Mouse (Mus musculus) midbrain, postnatal 0 days (tissue): ENCODE results near the gene Rexo1. TPM values are rescaled to one million over a fixed set of nuclear protein-coding genes. Genes with fewer than 3 reads are reported as not detected.

Experiments used
- ATAC-seq: fragments of 200-750 bp; cut with Nextera tagmentation; 2 replicates; pipeline ENCODE4 v1.8.0; 2017; ENCODE audit warnings: moderate number of reproducible peaks, mild to moderate bottlenecking, moderate TSS enrichment, moderate library complexity; ENCODE audit not compliant: low FRiP score
- DNase-seq: peaks from one replicate; pipeline ENCODE4 v3.0.0-alpha.2; 2015; ENCODE audit warnings: low spot score
- H3K27ac ChIP-seq: fragments of 300-500 bp; sonication (generic); 2 replicates; pipeline ENCODE4 v1.5.1; 2014; ENCODE audit warnings: low read depth, mild to moderate bottlenecking, low read length, mixed read lengths
- H3K27me3 ChIP-seq: fragments of 300-500 bp; sonication (generic); 2 replicates; pipeline ENCODE4 v1.6.1; 2014; ENCODE audit warnings: low read length, control low read depth, mixed read lengths; ENCODE audit not compliant: insufficient read depth
- H3K36me3 ChIP-seq: fragments of 300-500 bp; sonication (generic); 2 replicates; pipeline ENCODE4 v1.6.1; 2014; ENCODE audit warnings: low read length, control low read depth, mixed read lengths; ENCODE audit not compliant: insufficient read depth
- H3K4me1 ChIP-seq: fragments of 300-500 bp; sonication (generic); 2 replicates; pipeline ENCODE4 v1.6.1; 2014; ENCODE audit warnings: mild to moderate bottlenecking, control low read depth, antibody characterized with exemption, low read length, mixed read lengths; ENCODE audit not compliant: insufficient read depth
- H3K4me2 ChIP-seq: fragments of 300-500 bp; sonication (generic); 2 replicates; pipeline ENCODE4 v1.6.1; 2014; ENCODE audit warnings: low read depth, mild to moderate bottlenecking, low read length, mixed read lengths; ENCODE audit not compliant: poor library complexity, severe bottlenecking
- H3K4me3 ChIP-seq: fragments of 300-500 bp; sonication (generic); 2 replicates; pipeline ENCODE4 v1.5.1; 2014; ENCODE audit warnings: low read depth, mild to moderate bottlenecking, low read length, moderate library complexity
- H3K9ac ChIP-seq: fragments of 300-500 bp; sonication (generic); replicated peaks from 2 replicates; pipeline ENCODE4 v1.6.1; 2014; ENCODE audit warnings: mild to moderate bottlenecking, low read length, moderate library complexity, mixed read lengths; ENCODE audit not compliant: poor library complexity, severe bottlenecking
- H3K9me3 ChIP-seq: fragments of 300-500 bp; sonication (generic); 2 replicates; pipeline ENCODE4 v1.6.1; 2016; ENCODE audit warnings: low read length, control low read depth
- CTCF ChIP-seq: IDR thresholded peaks from 2 replicates; pipeline ENCODE4 v1.5.1; 2016; ENCODE audit warnings: antibody characterized with exemption, mild to moderate bottlenecking
- WGBS: fragments of 180-500 bp; shearing (Covaris S2); extraction: QIAGEN DNeasy Blood & Tissue Kit; methylation state at CpG from one replicate; pipeline ENCODE4 v1.1.7; 2014; 5-methylcytosine and 5-hydroxymethylcytosine counted together
- polyA plus RNA-seq: library from polyadenylated mRNA; unstranded; fragments of >200 nt; fragmentation: Nextera tagmentation; extraction: Ambion mirVana; gene quantifications from 2 replicates; pipeline ENCODE4 v1.2.1, GENCODE M21; 2015
- total RNA-seq: library from RNA; depleted of rRNA; stranded (reverse); fragments of >200 nt; gene quantifications from 2 replicates; pipeline ENCODE4 v1.2.3, GENCODE M21; 2014; rRNA removed

The Rexo1 gene
- total RNA-seq (34.2 and 52.6 TPM in 2 replicates), polyA plus RNA-seq (26.1 and 29.8 TPM in 2 replicates)

- Histone ChIP-seq H3K9me3 (no peaks in the 10 kb centered on the region), H3K4me3 (peak within 1 kb of the TSS; percentile 86), H3K4me1 (peaks cover 10% of the 10 kb centered on the region), H3K9ac (peak within 1 kb of the TSS; percentile 92), H3K27me3 (no peaks in the 10 kb centered on the region), H3K4me2 (peak within 1 kb of the TSS; percentile 90), H3K27ac (peak within 1 kb of the TSS; percentile 94), H3K36me3 (0 out of 2 replicates have a peak, but pooled peaks cover 2% of the 10 kb centered on the region)
- TF ChIP-seq CTCF = peak; percentile 87
- under 1% methylated on average over 70 of the region's 72 CpGs for WGBS
- peak; percentile 75 for ATAC-seq
- peak; percentile 97 for DNase-seq
Measured at GRCm38 (mm10) chr10:80561116-80561944, at the start of gene Rexo1. Gene Rexo1 (minus strand): TSS chr10:80561560.

- WGBS = 81% methylated on average over 4 of the region's 4 CpGs
- no peak for DNase-seq
Measured at GRCm38 (mm10) chr10:80611024-80611423, 49.7 kb upstream of the Rexo1 start.

DNA sequence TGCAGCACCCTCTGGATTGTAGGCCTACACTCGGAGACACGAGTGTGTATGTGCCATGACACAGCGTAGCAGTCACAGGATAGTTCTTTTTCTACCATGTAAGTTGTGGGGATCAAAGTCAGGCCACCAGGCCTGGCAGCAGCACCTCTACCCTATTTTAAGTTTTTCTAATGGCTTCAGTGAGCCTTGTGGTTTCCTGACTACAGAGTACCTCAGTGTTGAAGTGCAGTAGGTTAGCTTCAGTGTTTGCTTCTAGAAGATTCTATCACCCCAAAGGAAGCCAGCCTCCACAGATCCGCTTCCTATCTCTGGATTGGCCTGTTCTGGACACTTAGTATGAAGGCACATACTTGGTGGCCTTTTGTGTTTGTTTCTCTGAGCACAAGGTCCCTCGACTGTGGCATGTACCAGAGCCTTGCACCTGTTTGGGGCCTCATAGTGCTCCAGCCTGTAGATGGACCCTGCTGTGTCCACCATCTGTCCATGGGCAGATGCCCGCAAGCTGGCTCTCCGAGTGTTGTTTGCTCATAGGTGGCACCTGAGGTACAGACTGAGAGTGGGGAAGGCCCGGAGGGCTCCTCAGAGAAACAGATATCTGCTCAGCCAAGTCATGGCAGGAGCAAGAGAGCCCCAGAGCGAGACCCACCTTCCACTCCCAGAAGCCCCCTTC is 48.9 kb upstream of the Rexo1 start:
- TF ChIP-seq CTCF = no peak
- no peak overlapping the region for H3K4me3 ChIP-seq
- H3K27me3 ChIP-seq = no peaks in the 10 kb centered on the region
- ATAC-seq = no peak
- DNase-seq = no peak
- peaks cover 58% of the 10 kb centered on the region for H3K36me3 ChIP-seq
- no peak overlapping the region for H3K4me2 ChIP-seq
- 92% methylated on average over 9 of the region's 9 CpGs for WGBS
- H3K4me1 ChIP-seq = no peaks in the 10 kb centered on the region
- no peaks in the 10 kb centered on the region for H3K9me3 ChIP-seq
- no peak overlapping the region for H3K27ac ChIP-seq
- H3K9ac ChIP-seq = no peak overlapping the region

More at GRCm38 (mm10) chr10:80611024-80611423, 49.7 kb upstream of the Rexo1 start:
- no peaks in the 10 kb centered on the region for H3K9me3 ChIP-seq
- TF ChIP-seq CTCF = peak; percentile 73
- no peak overlapping the region for H3K9ac ChIP-seq
- peaks cover 64% of the 10 kb centered on the region for H3K36me3 ChIP-seq
- no peak overlapping the region for H3K27ac ChIP-seq
- no peak overlapping the region for H3K4me2 ChIP-seq
- H3K4me1 ChIP-seq = no peaks in the 10 kb centered on the region
- no peak for ATAC-seq
- H3K4me3 ChIP-seq = no peak overlapping the region
- H3K27me3 ChIP-seq = no peaks in the 10 kb centered on the region

- no peak for ATAC-seq
- H3K4me2 ChIP-seq = no peak overlapping the region
- no peak overlapping the region for H3K4me3 ChIP-seq
- no peaks in the 10 kb centered on the region for H3K4me1 ChIP-seq
- no peak for DNase-seq
- H3K27me3 ChIP-seq = no peaks in the 10 kb centered on the region
- peaks cover 49% of the 10 kb centered on the region for H3K36me3 ChIP-seq
- no peak overlapping the region for H3K27ac ChIP-seq
- no peak overlapping the region for H3K9ac ChIP-seq
- no peaks in the 10 kb centered on the region for H3K9me3 ChIP-seq
- no peak for TF ChIP-seq CTCF
- WGBS = 93% methylated on average over 10 of the region's 10 CpGs
Measured at GRCm38 (mm10) chr10:80609269-80609924, 48.0 kb upstream of the Rexo1 start.

- Histone ChIP-seq H3K4me1 (peaks cover 9% of the 10 kb centered on the region; the same call in 1 of the 2 replicates), H3K27me3 (no peaks in the 10 kb centered on the region), H3K36me3 (peaks cover 44% of the 10 kb centered on the region), H3K27ac (no peak overlapping the region), H3K9me3 (no peaks in the 10 kb centered on the region), H3K4me3 (no peak overlapping the region), H3K4me2 (no peak overlapping the region), H3K9ac (no peak overlapping the region)
- no peak for TF ChIP-seq CTCF
- no peak for DNase-seq
- ATAC-seq = no peak
- WGBS = 92% methylated on average over 3 of the region's 3 CpGs
Measured at GRCm38 (mm10) chr10:80608435-80608834, 47.1 kb upstream of the Rexo1 start.
